Mouse (Mus musculus) testis, adult 2 months (tissue): Measurements from ENCODE around the gene Isyna1.

ENCODE experiments used
- CTCF ChIP-seq: fragments of 200-500 bp; IDR thresholded peaks from 2 replicates; pipeline ENCODE4 v1.5.1; 2012; ENCODE audit warnings: low read depth, mild to moderate bottlenecking, inconsistent platforms, low read length, moderate library complexity; ENCODE audit not compliant: control insufficient read depth, insufficient read depth, insufficient replicate concordance
- POLR2A ChIP-seq: fragments of 200-500 bp; IDR thresholded peaks from 2 replicates; pipeline ENCODE4 v1.6.1; 2012; ENCODE audit warnings: low read depth, mild to moderate bottlenecking, inconsistent platforms, low read length, moderate library complexity; ENCODE audit not compliant: control insufficient read depth

DNA sequence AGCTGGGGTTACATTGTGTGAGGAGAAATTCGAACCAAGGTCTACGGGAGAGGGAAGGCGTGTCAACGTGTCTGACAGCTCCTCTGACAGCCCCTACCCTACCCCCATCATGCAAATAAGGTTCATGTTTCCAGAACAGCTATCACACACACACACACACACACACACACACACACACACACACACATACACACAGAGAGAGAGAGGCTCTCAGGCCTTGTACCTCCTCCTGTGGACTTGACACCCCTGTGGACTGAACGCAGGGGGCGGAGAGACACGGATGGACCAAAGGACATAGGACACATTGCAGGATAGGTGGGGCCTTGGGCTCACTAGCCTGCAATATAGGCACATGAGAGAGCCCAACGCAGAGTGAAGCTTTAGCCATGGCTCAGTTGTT is 42.7 kb downstream of the Isyna1 start:
- TF ChIP-seq CTCF, result no peak
- no peak for TF ChIP-seq POLR2A
